Mouse (Mus musculus): ENCODE data around the gene Snrnp70. TPM values are rescaled to one million over a fixed set of nuclear protein-coding genes. Genes with fewer than 3 reads are reported as not detected.
A peak's percentile ranks its signal among the peaks of the same experiment; 100 is the strongest.

Gene Snrnp70
- polyA plus RNA-seq, 1 experiment from 2014 or later = 85.3 TPM

GRCm38 (mm10) chr7:45370475-45371311 lies 24.8 kb downstream of the Snrnp70 start, which contains the start of gene Lin7b:
Gene Lin7b (minus strand): TSS chr7:45370583.
- TF ChIP-seq CTCF (IDR thresholded peaks at IDR 0.05) = peak; percentile 41
- TF ChIP-seq EP300 (IDR thresholded peaks at IDR 0.05) = no peak
- Histone ChIP-seq H3K36me3 (ENCODE audit: insufficient read depth, low read length) (0 out of 2 replicates have a peak, but pooled peaks cover 2% of the 10 kb centered on the region), H3K27ac (ENCODE audit: low read length) (no peak within 1 kb of the TSS), H3K9me3 (ENCODE audit: low read length) (no peaks in the 10 kb centered on the region), H3K4me1 (ENCODE audit: insufficient read depth, low read depth, low read length) (peaks cover 18% of the 10 kb centered on the region; the same call in 1 of the 2 replicates), H3K27me3 (replicated peaks; ENCODE audit: insufficient read depth, low read length) (peaks cover 14% of the 10 kb centered on the region; the same call in 1 of the 2 replicates), H3K9ac (replicated peaks; ENCODE audit: low read depth) (no peak within 1 kb of the TSS), H3K4me2 (replicated peaks; ENCODE audit: low read depth, low read length) (peak within 1 kb of the TSS; percentile 89), H3K4me3 (ENCODE audit: low read depth, low read length) (peak within 1 kb of the TSS; percentile 46)
- DNase-seq (ENCODE audit: low spot score) (peak; percentile 90), ATAC-seq (peak; percentile 64)
- 12% methylated on average over 21 of the region's 28 CpGs for WGBS

- 8% methylated on average over 49 of the region's 52 CpGs for WGBS
- Histone ChIP-seq H3K4me1 (ENCODE audit: insufficient read depth, low read depth, low read length) (peaks cover 19% of the 10 kb centered on the region; the same call in 1 of the 2 replicates), H3K9ac (replicated peaks; ENCODE audit: low read depth) (no peak overlapping the region), H3K27ac (ENCODE audit: low read length) (no peak overlapping the region), H3K27me3 (replicated peaks; ENCODE audit: insufficient read depth, low read length) (peaks cover 17% of the 10 kb centered on the region; the same call in 1 of the 2 replicates), H3K36me3 (ENCODE audit: insufficient read depth, low read length) (no peaks in the 10 kb centered on the region), H3K9me3 (ENCODE audit: low read length) (no peaks in the 10 kb centered on the region), H3K4me3 (ENCODE audit: low read depth, low read length) (peak overlapping the region; percentile 46), H3K4me2 (replicated peaks; ENCODE audit: low read depth, low read length) (peak overlapping the region; percentile 89)
- DNase-seq (ENCODE audit: low spot score) (no peak), ATAC-seq (no peak)
- TF ChIP-seq CTCF (IDR thresholded peaks at IDR 0.05) = no peak
- TF ChIP-seq EP300 (IDR thresholded peaks at IDR 0.05) = no peak
Observed at GRCm38 (mm10) chr7:45369836-45370474, 25.6 kb downstream of the Snrnp70 start.

- TF ChIP-seq EP300 (IDR thresholded peaks at IDR 0.05) (no peak), CTCF (IDR thresholded peaks at IDR 0.05) (no peak)
- H3K4me1 ChIP-seq (ENCODE audit: insufficient read depth, low read depth, low read length) = peaks cover 19% of the 10 kb centered on the region; the same call in 1 of the 2 replicates
- H3K4me2 ChIP-seq (replicated peaks; ENCODE audit: low read depth, low read length) = no peak overlapping the region
- H3K27ac ChIP-seq (ENCODE audit: low read length) = no peak overlapping the region
- DNase-seq (ENCODE audit: low spot score) = no peak
- WGBS = 68% methylated on average over 16 of the region's 16 CpGs
- no peak overlapping the region for H3K4me3 ChIP-seq (ENCODE audit: low read depth, low read length)
- no peak overlapping the region for H3K9ac ChIP-seq (replicated peaks; ENCODE audit: low read depth)
- peaks cover 17% of the 10 kb centered on the region; the same call in 1 of the 2 replicates for H3K27me3 ChIP-seq (replicated peaks; ENCODE audit: insufficient read depth, low read length)
- no peaks in the 10 kb centered on the region for H3K9me3 ChIP-seq (ENCODE audit: low read length)
- ATAC-seq = no peak
- H3K36me3 ChIP-seq (ENCODE audit: insufficient read depth, low read length) = no peaks in the 10 kb centered on the region
Observed at GRCm38 (mm10) chr7:45369022-45369745, 26.4 kb downstream of the Snrnp70 start.

GRCm38 (mm10) chr7:45368178-45368577 lies 27.4 kb downstream of the Snrnp70 start:
- Histone ChIP-seq H3K27me3 (replicated peaks; ENCODE audit: insufficient read depth, low read length) (peaks cover 17% of the 10 kb centered on the region), H3K27ac (ENCODE audit: low read length) (no peak overlapping the region), H3K9ac (replicated peaks; ENCODE audit: low read depth) (no peak overlapping the region), H3K4me3 (ENCODE audit: low read depth, low read length) (no peak overlapping the region), H3K36me3 (ENCODE audit: insufficient read depth, low read length) (no peaks in the 10 kb centered on the region), H3K4me2 (replicated peaks; ENCODE audit: low read depth, low read length) (no peak overlapping the region), H3K4me1 (ENCODE audit: insufficient read depth, low read depth, low read length) (peaks cover 19% of the 10 kb centered on the region; the same call in 1 of the 2 replicates), H3K9me3 (ENCODE audit: low read length) (no peaks in the 10 kb centered on the region)
- no peak for ATAC-seq
- whole genome bisulfite sequencing = 79% methylated on average over 14 of the region's 15 CpGs
- no peak for TF ChIP-seq CTCF (IDR thresholded peaks at IDR 0.05)
- no peak for TF ChIP-seq EP300 (IDR thresholded peaks at IDR 0.05)
- no peak for DNase-seq (ENCODE audit: low spot score)

GRCm38 (mm10) chr7:45367020-45367880 lies 28.3 kb downstream of the Snrnp70 start:
- peaks cover 17% of the 10 kb centered on the region for H3K27me3 ChIP-seq (replicated peaks; ENCODE audit: insufficient read depth, low read length)
- peak; percentile 98 for DNase-seq (ENCODE audit: low spot score)
- peaks cover 19% of the 10 kb centered on the region; the same call in 1 of the 2 replicates for H3K4me1 ChIP-seq (ENCODE audit: insufficient read depth, low read depth, low read length)
- H3K4me2 ChIP-seq (replicated peaks; ENCODE audit: low read depth, low read length) = peak overlapping the region; percentile 99
- no peak for TF ChIP-seq EP300 (IDR thresholded peaks at IDR 0.05)
- peak; percentile 83 for TF ChIP-seq CTCF (IDR thresholded peaks at IDR 0.05)
- no peak overlapping the region for H3K27ac ChIP-seq (ENCODE audit: low read length)
- H3K9ac ChIP-seq (replicated peaks; ENCODE audit: low read depth) = no peak overlapping the region
- WGBS = under 1% methylated on average over 65 of the region's 70 CpGs
- H3K9me3 ChIP-seq (ENCODE audit: low read length) = no peaks in the 10 kb centered on the region
- ATAC-seq = peak; percentile 93
- H3K36me3 ChIP-seq (ENCODE audit: insufficient read depth, low read length) = no peaks in the 10 kb centered on the region
- H3K4me3 ChIP-seq (ENCODE audit: low read depth, low read length) = peak overlapping the region; percentile 50

All from lung, postnatal 0 days (tissue).